Mouse (Mus musculus): ENCODE data around the gene Mrps24.
A peak's percentile ranks its signal among the peaks of the same experiment; 100 is the strongest.

The Mrps24 gene

GRCm38 (mm10) chr11:5706874-5707529 is 8.5 kb downstream of the Mrps24 start:
- DNase-seq (ENCODE audit: extremely low read depth, insufficient read length, low spot score): peak; percentile 68

- DNase-seq (ENCODE audit: extremely low read depth, insufficient read length, low spot score): no peak
These were observed 9.5 kb downstream of the Mrps24 start for GRCm38 (mm10) chr11:5705972-5706371.

GRCm38 (mm10) chr11:5703341-5703740 is 12.1 kb downstream of the Mrps24 start:
- DNase-seq (ENCODE audit: extremely low read depth, insufficient read length, low spot score): no peak

GRCm38 (mm10) chr11:5702957-5703332 is 12.5 kb downstream of the Mrps24 start:
- no peak for DNase-seq (ENCODE audit: extremely low read depth, insufficient read length, low spot score)

GRCm38 (mm10) chr11:5702271-5702956 is 13.1 kb downstream of the Mrps24 start:
- DNase-seq (ENCODE audit: extremely low read depth, insufficient read length, low spot score): no peak

- no peak for DNase-seq (ENCODE audit: extremely low read depth, insufficient read length, low spot score)
These were observed 13.7 kb downstream of the Mrps24 start for GRCm38 (mm10) chr11:5701821-5702220.

GRCm38 (mm10) chr11:5701300-5701699 is 14.2 kb downstream of the Mrps24 start:
- no peak for DNase-seq (ENCODE audit: extremely low read depth, insufficient read length, low spot score)

GRCm38 (mm10) chr11:5700808-5701207 is 14.7 kb downstream of the Mrps24 start:
- DNase-seq (ENCODE audit: extremely low read depth, insufficient read length, low spot score): no peak

- no peak for DNase-seq (ENCODE audit: extremely low read depth, insufficient read length, low spot score)
These were observed 23.7 kb downstream of the Mrps24 start for GRCm38 (mm10) chr11:5691775-5692174.

GRCm38 (mm10) chr11:5684283-5684682 is 31.2 kb downstream of the Mrps24 start:
- no peak for DNase-seq (ENCODE audit: extremely low read depth, insufficient read length, low spot score)

GRCm38 (mm10) chr11:5682541-5682940 is 32.9 kb downstream of the Mrps24 start:
- no peak for DNase-seq (ENCODE audit: extremely low read depth, insufficient read length, low spot score)
